Mouse (Mus musculus) right cerebral cortex, postnatal 25 days (tissue): ENCODE results near the gene Tmem102.

Experiments
- DNase-seq: peaks from one replicate; pipeline ENCODE4 v3.0.0; 2022

Gene Tmem102

GRCm38 (mm10) chr11:69754233-69754632 lies 51.2 kb downstream of the Tmem102 start:
- DNase-seq: no peak
